Mouse (Mus musculus): ENCODE data around the gene Map3k13. TPM values are rescaled to one million over a fixed set of nuclear protein-coding genes. Genes with fewer than 3 reads are reported as not detected.

Map3k13 gene
- total RNA-seq, 1 experiment = 0.36 TPM

DNA sequence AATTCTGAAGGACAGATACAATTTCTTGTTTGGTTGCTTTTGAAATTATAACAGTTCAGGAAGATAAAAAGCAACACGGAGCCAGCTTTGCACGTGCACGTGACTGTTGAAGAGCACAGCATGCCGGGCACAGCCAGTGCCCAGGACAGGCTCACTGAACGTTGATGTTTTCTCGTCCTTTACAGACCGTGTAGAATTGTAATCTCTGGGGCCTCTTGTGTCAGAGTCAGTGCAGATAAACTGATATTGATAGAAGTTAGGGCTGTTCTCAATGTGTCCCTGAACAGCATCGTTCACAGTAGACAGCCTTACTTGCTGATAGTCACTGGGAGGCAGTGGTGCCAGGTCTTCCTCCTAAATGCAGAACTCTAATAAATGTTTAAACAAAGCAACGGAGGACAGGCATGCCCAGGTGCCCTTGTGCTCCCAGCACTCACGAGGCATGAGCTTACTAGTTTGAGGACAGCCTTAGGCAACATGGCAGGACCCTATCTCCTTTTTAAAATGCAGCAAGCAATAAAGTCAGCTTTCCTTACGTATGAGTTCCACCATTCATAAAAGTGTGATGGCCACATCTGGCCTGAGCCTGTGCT is 71.9 kb downstream of the Map3k13 start:
- H3K4me3 ChIP-seq (ENCODE audit: insufficient read depth in 1 of 2, low read depth in 1 of 2, low read length in 2 of 2, poor library complexity in 1 of 2, severe bottlenecking in 1 of 2) = no peak overlapping the region
- H3K36me3 ChIP-seq (ENCODE audit: control insufficient read depth, insufficient read depth, low read length, poor library complexity, severe bottlenecking) = no peaks in the 10 kb centered on the region
- in situ Hi-C loops (cut with MboI; ENCODE audit: low sequenced_read_pairs in 2 of 2, unreplicated experiment in 2 of 2) = no loop called here
- no peaks in the 10 kb centered on the region for H3K4me1 ChIP-seq (ENCODE audit: control insufficient read depth in 2 of 2, insufficient read depth in 2 of 2, low read length in 2 of 2, poor library complexity in 1 of 2)
- H3K9me3 ChIP-seq (ENCODE audit: control insufficient read depth, insufficient read depth, low read depth, low read length) = no peaks in the 10 kb centered on the region
- DNase-seq (ENCODE audit: low read depth, low spot score) = no peak
- TF ChIP-seq ZC3H11A (IDR thresholded peaks at IDR 0.05; ENCODE audit: borderline replicate concordance, low read depth, low read length) = no peak
- no peak for TF ChIP-seq HCFC1 (IDR thresholded peaks at IDR 0.05; ENCODE audit: borderline replicate concordance, insufficient read depth, low read length)
- no peak for TF ChIP-seq ZNF384 (IDR thresholded peaks at IDR 0.05; ENCODE audit: low read depth, low read length)
- TF ChIP-seq MAFK (IDR thresholded peaks at IDR 0.05; ENCODE audit: insufficient read depth, low read depth, low read length) = no peak
- H3K9ac ChIP-seq (ENCODE audit: insufficient read depth, low read depth, low read length, poor library complexity, severe bottlenecking) = no peak overlapping the region
- H3K27ac ChIP-seq (ENCODE audit: insufficient read depth, low read depth, low read length, poor library complexity, severe bottlenecking) = no peak overlapping the region

DNA sequence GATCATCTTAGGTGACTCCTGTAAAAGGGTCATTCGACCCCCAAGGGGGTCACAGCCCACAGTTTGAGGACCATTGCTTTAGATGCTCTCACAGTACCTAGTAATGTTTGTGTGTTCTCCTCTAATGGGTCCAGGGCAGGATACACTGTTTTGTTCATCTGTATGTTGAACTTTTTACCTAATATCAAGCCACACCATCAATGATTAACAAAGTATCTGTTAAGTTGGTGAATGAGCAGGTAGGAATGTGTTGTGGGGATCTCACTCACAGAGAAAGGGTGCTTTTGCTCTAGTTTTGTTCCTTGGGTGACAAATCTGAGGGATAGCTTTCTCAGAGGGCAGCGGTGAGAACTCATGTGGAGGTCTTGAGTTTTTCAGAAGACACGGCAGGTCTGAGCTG is 73.6 kb downstream of the Map3k13 start:
- Histone ChIP-seq H3K4me1 (ENCODE audit: control insufficient read depth in 2 of 2, insufficient read depth in 2 of 2, low read length in 2 of 2, poor library complexity in 1 of 2) (no peaks in the 10 kb centered on the region), H3K27ac (ENCODE audit: insufficient read depth, low read depth, low read length, poor library complexity, severe bottlenecking) (no peak overlapping the region)

DNA sequence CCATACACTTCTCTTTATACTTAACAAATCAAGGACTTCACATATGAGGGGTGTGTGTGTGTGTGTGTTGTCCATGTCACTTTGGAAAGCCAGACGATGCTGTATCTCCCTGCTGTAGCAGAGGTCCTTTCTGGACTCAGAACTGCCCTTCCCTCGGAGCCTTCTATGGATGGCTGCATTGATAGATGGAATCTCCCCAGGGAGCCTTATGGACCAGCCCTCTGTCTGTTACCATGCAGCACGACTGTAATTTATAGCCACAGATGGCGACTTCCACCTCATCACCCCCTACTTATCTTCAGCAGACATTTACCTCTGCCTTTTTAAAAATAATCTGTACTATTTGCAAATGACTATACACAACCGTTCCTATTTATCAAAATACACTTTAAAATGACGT is 74.5 kb downstream of the Map3k13 start:
- Histone ChIP-seq H3K4me3 (ENCODE audit: insufficient read depth in 1 of 2, low read depth in 1 of 2, low read length in 2 of 2, poor library complexity in 1 of 2, severe bottlenecking in 1 of 2) (no peak overlapping the region), H3K9ac (ENCODE audit: insufficient read depth, low read depth, low read length, poor library complexity, severe bottlenecking) (no peak overlapping the region), H3K4me1 (ENCODE audit: control insufficient read depth in 2 of 2, insufficient read depth in 2 of 2, low read length in 2 of 2, poor library complexity in 1 of 2) (no peaks in the 10 kb centered on the region), H3K9me3 (ENCODE audit: control insufficient read depth, insufficient read depth, low read depth, low read length) (no peaks in the 10 kb centered on the region), H3K27ac (ENCODE audit: insufficient read depth, low read depth, low read length, poor library complexity, severe bottlenecking) (no peak overlapping the region), H3K36me3 (ENCODE audit: control insufficient read depth, insufficient read depth, low read length, poor library complexity, severe bottlenecking) (no peaks in the 10 kb centered on the region)
- DNase-seq (ENCODE audit: low read depth, low spot score) = no peak
- in situ Hi-C loops (cut with MboI; ENCODE audit: low sequenced_read_pairs in 2 of 2, unreplicated experiment in 2 of 2) = no loop called here
- TF ChIP-seq MAFK (IDR thresholded peaks at IDR 0.05; ENCODE audit: insufficient read depth, low read depth, low read length) (no peak), ZNF384 (IDR thresholded peaks at IDR 0.05; ENCODE audit: low read depth, low read length) (no peak), HCFC1 (IDR thresholded peaks at IDR 0.05; ENCODE audit: borderline replicate concordance, insufficient read depth, low read length) (no peak), ZC3H11A (IDR thresholded peaks at IDR 0.05; ENCODE audit: borderline replicate concordance, low read depth, low read length) (no peak), CHD2 (IDR thresholded peaks at IDR 0.05; ENCODE audit: low read depth, low read length) (no peak)

More for the DNA sequence above, 73.6 kb downstream of the Map3k13 start:
- Histone ChIP-seq H3K9me3 (ENCODE audit: control insufficient read depth, insufficient read depth, low read depth, low read length) (no peaks in the 10 kb centered on the region), H3K36me3 (ENCODE audit: control insufficient read depth, insufficient read depth, low read length, poor library complexity, severe bottlenecking) (no peaks in the 10 kb centered on the region), H3K9ac (ENCODE audit: insufficient read depth, low read depth, low read length, poor library complexity, severe bottlenecking) (no peak overlapping the region), H3K4me3 (ENCODE audit: insufficient read depth in 1 of 2, low read depth in 1 of 2, low read length in 2 of 2, poor library complexity in 1 of 2, severe bottlenecking in 1 of 2) (no peak overlapping the region)
- no peak for DNase-seq (ENCODE audit: low read depth, low spot score)
- in situ Hi-C loops (cut with MboI; ENCODE audit: low sequenced_read_pairs in 2 of 2, unreplicated experiment in 2 of 2) = no loop called here
- TF ChIP-seq ZNF384 (IDR thresholded peaks at IDR 0.05; ENCODE audit: low read depth, low read length) = no peak
- TF ChIP-seq ZC3H11A (IDR thresholded peaks at IDR 0.05; ENCODE audit: borderline replicate concordance, low read depth, low read length) = no peak
- TF ChIP-seq MAFK (IDR thresholded peaks at IDR 0.05; ENCODE audit: insufficient read depth, low read depth, low read length) = no peak
- TF ChIP-seq HCFC1 (IDR thresholded peaks at IDR 0.05; ENCODE audit: borderline replicate concordance, insufficient read depth, low read length) = no peak
- no peak for TF ChIP-seq CHD2 (IDR thresholded peaks at IDR 0.05; ENCODE audit: low read depth, low read length)

DNA sequence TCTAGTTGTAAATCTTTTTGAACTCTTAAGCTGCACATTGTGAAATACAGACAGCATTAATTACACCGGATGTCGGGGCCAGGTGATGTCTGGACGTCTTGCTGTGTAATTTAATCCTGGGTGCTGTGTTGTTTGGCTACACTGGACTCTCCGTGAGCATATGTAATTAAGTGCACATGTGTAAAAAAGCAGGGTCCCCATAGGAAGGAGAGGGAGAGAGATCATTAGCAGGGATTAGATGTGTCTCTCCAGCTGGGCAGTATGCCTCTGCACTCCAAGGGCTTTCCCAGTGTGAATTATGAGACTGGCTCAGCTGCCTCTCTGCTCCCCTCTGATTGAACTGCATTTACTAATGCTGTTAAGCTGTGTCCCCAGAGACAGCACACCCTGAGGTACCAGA is 75.7 kb downstream of the Map3k13 start:
- H3K4me1 ChIP-seq (ENCODE audit: control insufficient read depth in 2 of 2, insufficient read depth in 2 of 2, low read length in 2 of 2, poor library complexity in 1 of 2) = no peaks in the 10 kb centered on the region
- no peaks in the 10 kb centered on the region for H3K9me3 ChIP-seq (ENCODE audit: control insufficient read depth, insufficient read depth, low read depth, low read length)
- H3K27ac ChIP-seq (ENCODE audit: insufficient read depth, low read depth, low read length, poor library complexity, severe bottlenecking) = no peak overlapping the region
- in situ Hi-C loops (cut with MboI; ENCODE audit: low sequenced_read_pairs in 2 of 2, unreplicated experiment in 2 of 2) = no loop called here
- no peaks in the 10 kb centered on the region for H3K36me3 ChIP-seq (ENCODE audit: control insufficient read depth, insufficient read depth, low read length, poor library complexity, severe bottlenecking)
- DNase-seq (ENCODE audit: low read depth, low spot score) = no peak
- H3K9ac ChIP-seq (ENCODE audit: insufficient read depth, low read depth, low read length, poor library complexity, severe bottlenecking) = no peak overlapping the region
- TF ChIP-seq ZC3H11A (IDR thresholded peaks at IDR 0.05; ENCODE audit: borderline replicate concordance, low read depth, low read length) (no peak), HCFC1 (IDR thresholded peaks at IDR 0.05; ENCODE audit: borderline replicate concordance, insufficient read depth, low read length) (no peak), MAFK (IDR thresholded peaks at IDR 0.05; ENCODE audit: insufficient read depth, low read depth, low read length) (no peak), ZNF384 (IDR thresholded peaks at IDR 0.05; ENCODE audit: low read depth, low read length) (no peak), CHD2 (IDR thresholded peaks at IDR 0.05; ENCODE audit: low read depth, low read length) (no peak)
- no peak overlapping the region for H3K4me3 ChIP-seq (ENCODE audit: insufficient read depth in 1 of 2, low read depth in 1 of 2, low read length in 2 of 2, poor library complexity in 1 of 2, severe bottlenecking in 1 of 2)

DNA sequence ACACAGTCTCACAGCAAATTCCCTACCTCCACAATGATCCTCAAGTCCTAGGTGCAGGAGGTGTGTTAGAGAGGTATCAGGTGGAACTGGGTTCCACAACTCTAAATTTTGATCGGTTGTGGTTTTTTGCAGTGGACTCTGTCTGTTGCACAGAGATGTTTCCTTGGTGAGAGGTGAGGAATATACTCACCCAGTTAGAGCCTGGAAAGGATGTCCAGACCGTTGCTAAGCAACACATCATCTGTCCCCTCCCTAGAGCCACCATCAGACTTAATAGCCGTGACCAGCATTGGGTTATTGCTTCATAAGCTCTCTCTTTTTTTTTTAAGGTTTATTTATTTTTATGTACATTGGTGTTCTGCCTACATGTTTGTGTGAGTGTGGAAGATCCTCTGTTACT is 83.6 kb downstream of the Map3k13 start:
- Histone ChIP-seq H3K9ac (ENCODE audit: insufficient read depth, low read depth, low read length, poor library complexity, severe bottlenecking) (no peak overlapping the region), H3K27ac (ENCODE audit: insufficient read depth, low read depth, low read length, poor library complexity, severe bottlenecking) (no peak overlapping the region), H3K36me3 (ENCODE audit: control insufficient read depth, insufficient read depth, low read length, poor library complexity, severe bottlenecking) (no peaks in the 10 kb centered on the region), H3K4me1 (ENCODE audit: control insufficient read depth in 2 of 2, insufficient read depth in 2 of 2, low read length in 2 of 2, poor library complexity in 1 of 2) (no peaks in the 10 kb centered on the region), H3K4me3 (ENCODE audit: insufficient read depth in 1 of 2, low read depth in 1 of 2, low read length in 2 of 2, poor library complexity in 1 of 2, severe bottlenecking in 1 of 2) (no peak overlapping the region), H3K9me3 (ENCODE audit: control insufficient read depth, insufficient read depth, low read depth, low read length) (no peaks in the 10 kb centered on the region)
- TF ChIP-seq HCFC1 (IDR thresholded peaks at IDR 0.05; ENCODE audit: borderline replicate concordance, insufficient read depth, low read length) (no peak), ZNF384 (IDR thresholded peaks at IDR 0.05; ENCODE audit: low read depth, low read length) (no peak), CHD2 (IDR thresholded peaks at IDR 0.05; ENCODE audit: low read depth, low read length) (no peak), MAFK (IDR thresholded peaks at IDR 0.05; ENCODE audit: insufficient read depth, low read depth, low read length) (no peak), ZC3H11A (IDR thresholded peaks at IDR 0.05; ENCODE audit: borderline replicate concordance, low read depth, low read length) (no peak)
- in situ Hi-C loops (cut with MboI; ENCODE audit: low sequenced_read_pairs in 2 of 2, unreplicated experiment in 2 of 2) = no loop called here
- no peak for DNase-seq (ENCODE audit: low read depth, low spot score)
